Mouse (Mus musculus): ENCODE data around the gene Snx27. TPM values are rescaled to one million over a fixed set of nuclear protein-coding genes. Genes with fewer than 3 reads are reported as not detected.

Snx27 gene
- polyA plus RNA-seq, 1 experiment: 13.9 TPM

DNA sequence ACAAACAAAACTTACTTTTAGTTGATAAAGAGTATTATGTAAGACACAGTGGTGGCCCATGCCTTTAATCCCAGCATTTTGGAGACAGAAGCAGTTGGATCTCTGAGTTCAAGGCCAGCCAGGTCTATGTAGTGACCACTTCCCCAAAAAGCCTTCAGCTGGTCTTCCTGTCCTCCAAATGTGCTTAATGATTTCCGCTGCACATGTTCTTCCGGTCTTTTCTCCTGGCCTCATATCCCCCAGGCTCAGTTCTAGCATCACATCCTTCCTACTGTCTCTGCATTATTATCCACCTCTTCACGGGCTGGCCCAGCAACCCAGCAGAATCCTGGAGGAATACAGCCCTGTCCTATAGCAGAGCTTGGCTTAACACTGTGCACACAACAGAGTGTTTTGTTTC lies 27.1 kb upstream of the Snx27 start:
- Histone ChIP-seq H3K27me3 (ENCODE audit: control insufficient read depth, insufficient read depth, low read length) (no peaks in the 10 kb centered on the region), H3K4me3 (ENCODE audit: control insufficient read depth, insufficient read depth, low read length) (no peak overlapping the region), H3K4me1 (replicated peaks; ENCODE audit: control insufficient read depth, insufficient read depth, low read length) (no peaks in the 10 kb centered on the region), H3K27ac (ENCODE audit: control insufficient read depth, insufficient read depth, low read length) (no peak overlapping the region), H3K36me3 (ENCODE audit: control insufficient read depth, insufficient read depth, low read length) (no peaks in the 10 kb centered on the region)
- no peak for DNase-seq
- 80% methylated on average over 3 of the region's 3 CpGs for WGBS
- TF ChIP-seq CTCF (IDR thresholded peaks at IDR 0.05; ENCODE audit: borderline replicate concordance, control insufficient read depth, extremely low read depth, insufficient read depth, low read length, poor library complexity) (no peak), POLR2A (IDR thresholded peaks at IDR 0.05; ENCODE audit: control insufficient read depth, extremely low read depth, insufficient read depth, low read length, poor library complexity) (no peak)

DNA sequence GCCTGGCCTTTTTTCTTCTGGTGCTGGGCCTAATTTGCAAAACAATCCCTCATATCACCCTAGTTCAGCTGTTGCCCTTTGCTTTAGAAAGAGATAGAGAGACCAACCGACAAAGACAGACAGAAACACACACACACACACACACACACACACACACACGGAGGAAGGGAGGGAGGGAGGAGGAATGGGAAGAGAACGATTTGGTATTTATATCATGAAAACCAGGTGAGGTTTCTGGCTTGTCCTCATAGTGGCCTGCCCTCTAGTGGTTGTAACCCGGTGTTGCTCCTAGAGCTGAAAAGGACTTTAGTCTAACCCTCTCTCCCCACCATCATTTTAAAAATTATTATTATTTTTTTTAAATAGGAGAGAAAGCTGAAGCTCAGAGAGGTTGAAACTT lies 19.4 kb upstream of the Snx27 start:
- no peak overlapping the region for H3K27ac ChIP-seq (ENCODE audit: control insufficient read depth, insufficient read depth, low read length)
- H3K36me3 ChIP-seq (ENCODE audit: control insufficient read depth, insufficient read depth, low read length): no peaks in the 10 kb centered on the region
- H3K27me3 ChIP-seq (ENCODE audit: control insufficient read depth, insufficient read depth, low read length): no peaks in the 10 kb centered on the region
- DNase-seq: peak; percentile 64
- no peak for TF ChIP-seq POLR2A (IDR thresholded peaks at IDR 0.05; ENCODE audit: control insufficient read depth, extremely low read depth, insufficient read depth, low read length, poor library complexity)
- TF ChIP-seq CTCF (IDR thresholded peaks at IDR 0.05; ENCODE audit: borderline replicate concordance, control insufficient read depth, extremely low read depth, insufficient read depth, low read length, poor library complexity): no peak
- no peak overlapping the region for H3K4me3 ChIP-seq (ENCODE audit: control insufficient read depth, insufficient read depth, low read length)
- H3K4me1 ChIP-seq (replicated peaks; ENCODE audit: control insufficient read depth, insufficient read depth, low read length): no peaks in the 10 kb centered on the region
- WGBS: 0% methylated on average over 4 of the region's 4 CpGs

DNA sequence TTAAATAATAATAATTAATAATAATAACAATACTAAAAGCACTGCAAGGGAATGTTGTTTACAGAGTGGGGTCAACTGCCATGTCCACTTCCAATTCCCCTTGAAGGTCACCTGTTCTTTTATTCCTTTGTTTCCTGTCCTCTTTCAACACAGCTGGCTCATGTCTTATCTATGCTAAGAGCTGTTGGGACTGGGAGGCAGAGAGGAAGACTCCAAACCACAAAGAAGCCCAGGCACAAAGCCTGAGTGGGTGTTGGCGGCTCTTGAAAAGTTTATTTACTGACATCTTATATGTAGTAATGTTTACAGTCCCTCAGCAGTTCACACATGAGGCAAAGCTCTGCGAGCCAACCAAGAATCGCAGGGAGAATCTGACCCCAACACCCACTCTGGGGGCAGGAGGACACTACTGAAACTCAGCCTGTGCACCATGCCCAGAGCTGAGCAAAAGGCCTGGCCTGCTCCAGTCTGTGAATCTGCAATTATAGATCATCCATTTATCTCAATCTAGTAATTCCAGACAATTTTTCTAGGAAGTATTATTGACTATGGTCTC lies 14.8 kb upstream of the Snx27 start:
- no peaks in the 10 kb centered on the region for H3K27me3 ChIP-seq (ENCODE audit: control insufficient read depth, insufficient read depth, low read length)

DNA sequence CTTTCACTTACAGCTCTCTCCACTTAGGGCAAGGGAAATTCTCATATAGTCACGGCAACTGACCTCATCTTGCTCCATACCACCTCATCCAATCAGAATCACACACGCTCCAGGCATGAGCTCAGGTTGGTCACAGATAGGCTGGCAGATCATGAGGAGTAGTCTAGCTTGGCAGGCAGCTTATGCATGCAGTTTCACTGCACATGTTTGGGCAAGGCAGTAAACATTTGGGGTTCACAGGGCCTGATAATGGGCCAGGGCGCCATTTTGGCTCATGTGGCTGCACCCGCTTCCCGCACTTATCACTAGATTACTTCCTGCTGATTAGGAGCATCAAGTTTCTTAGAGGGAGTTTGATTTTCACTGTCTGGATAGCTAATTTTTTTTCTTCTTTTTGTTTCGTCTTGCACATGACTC lies 13.4 kb upstream of the Snx27 start:
- Histone ChIP-seq H3K4me3 (ENCODE audit: control insufficient read depth, insufficient read depth, low read length) (no peak overlapping the region), H3K27me3 (ENCODE audit: control insufficient read depth, insufficient read depth, low read length) (no peaks in the 10 kb centered on the region), H3K4me1 (replicated peaks; ENCODE audit: control insufficient read depth, insufficient read depth, low read length) (0 out of 2 replicates have a peak, but pooled peaks cover 2% of the 10 kb centered on the region), H3K36me3 (ENCODE audit: control insufficient read depth, insufficient read depth, low read length) (no peaks in the 10 kb centered on the region), H3K27ac (ENCODE audit: control insufficient read depth, insufficient read depth, low read length) (no peak overlapping the region)
- WGBS: 90% methylated on average over 6 of the region's 6 CpGs
- TF ChIP-seq CTCF (IDR thresholded peaks at IDR 0.05; ENCODE audit: borderline replicate concordance, control insufficient read depth, extremely low read depth, insufficient read depth, low read length, poor library complexity) (no peak), POLR2A (IDR thresholded peaks at IDR 0.05; ENCODE audit: control insufficient read depth, extremely low read depth, insufficient read depth, low read length, poor library complexity) (no peak)
- DNase-seq: no peak

More for the DNA sequence above, 14.8 kb upstream of the Snx27 start:
- Histone ChIP-seq H3K4me3 (ENCODE audit: control insufficient read depth, insufficient read depth, low read length) (no peak overlapping the region), H3K4me1 (replicated peaks; ENCODE audit: control insufficient read depth, insufficient read depth, low read length) (no peaks in the 10 kb centered on the region), H3K27ac (ENCODE audit: control insufficient read depth, insufficient read depth, low read length) (no peak overlapping the region), H3K36me3 (ENCODE audit: control insufficient read depth, insufficient read depth, low read length) (no peaks in the 10 kb centered on the region)
- 47% methylated on average over 3 of the region's 3 CpGs for WGBS
- DNase-seq: no peak
- TF ChIP-seq CTCF (IDR thresholded peaks at IDR 0.05; ENCODE audit: borderline replicate concordance, control insufficient read depth, extremely low read depth, insufficient read depth, low read length, poor library complexity) (no peak), POLR2A (IDR thresholded peaks at IDR 0.05; ENCODE audit: control insufficient read depth, extremely low read depth, insufficient read depth, low read length, poor library complexity) (no peak)

DNA sequence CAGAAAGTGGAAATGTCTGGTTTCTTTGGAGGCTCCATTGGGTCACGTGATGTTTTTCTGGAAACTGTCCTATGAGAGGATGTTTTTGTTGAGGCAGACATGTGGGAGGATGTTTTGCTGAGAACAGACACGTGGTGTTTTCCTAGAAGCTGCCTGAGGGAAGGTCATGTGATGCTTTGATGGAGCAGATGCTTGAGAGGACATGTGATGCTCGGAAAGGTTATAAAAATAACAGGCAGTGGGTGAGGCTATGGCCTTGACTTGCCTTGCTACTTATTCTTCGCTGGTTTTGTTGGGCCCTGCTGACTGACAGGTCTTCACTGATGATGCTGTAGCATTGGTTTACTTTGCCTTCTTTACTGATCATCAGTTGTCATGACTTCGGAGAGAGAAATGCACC lies 8.6 kb upstream of the Snx27 start:
- no peaks in the 10 kb centered on the region for H3K36me3 ChIP-seq (ENCODE audit: control insufficient read depth, insufficient read depth, low read length)
- H3K27me3 ChIP-seq (ENCODE audit: control insufficient read depth, insufficient read depth, low read length): no peaks in the 10 kb centered on the region
- WGBS: 75% methylated on average over 5 of the region's 5 CpGs
- H3K27ac ChIP-seq (ENCODE audit: control insufficient read depth, insufficient read depth, low read length): no peak overlapping the region
- H3K4me1 ChIP-seq (replicated peaks; ENCODE audit: control insufficient read depth, insufficient read depth, low read length): 0 out of 2 replicates have a peak, but pooled peaks cover 2% of the 10 kb centered on the region
- DNase-seq: no peak
- TF ChIP-seq CTCF (IDR thresholded peaks at IDR 0.05; ENCODE audit: borderline replicate concordance, control insufficient read depth, extremely low read depth, insufficient read depth, low read length, poor library complexity) (no peak), POLR2A (IDR thresholded peaks at IDR 0.05; ENCODE audit: control insufficient read depth, extremely low read depth, insufficient read depth, low read length, poor library complexity) (no peak)
- H3K4me3 ChIP-seq (ENCODE audit: control insufficient read depth, insufficient read depth, low read length): no peak overlapping the region

DNA sequence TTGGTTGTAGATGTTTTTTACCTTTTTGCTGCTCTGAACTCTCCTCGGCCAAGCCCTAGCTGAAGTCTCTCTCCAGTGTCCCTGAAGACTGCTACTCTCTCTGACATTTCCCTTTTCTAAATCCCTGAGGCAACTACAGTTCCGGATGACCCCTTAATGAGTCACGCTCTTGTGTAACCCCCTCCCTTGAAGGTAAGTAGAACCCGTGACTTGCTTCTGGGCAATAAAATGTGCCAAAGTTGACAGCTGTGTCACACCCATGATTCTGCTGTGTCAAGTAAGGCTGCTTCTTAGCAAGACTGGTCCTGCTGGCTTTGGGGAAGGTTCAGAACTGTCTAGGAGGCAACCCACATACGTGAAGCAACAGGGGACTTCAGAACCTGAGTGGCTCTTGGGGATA lies 5.4 kb upstream of the Snx27 start:
- TF ChIP-seq CTCF (IDR thresholded peaks at IDR 0.05; ENCODE audit: borderline replicate concordance, control insufficient read depth, extremely low read depth, insufficient read depth, low read length, poor library complexity): no peak
- no peak for TF ChIP-seq POLR2A (IDR thresholded peaks at IDR 0.05; ENCODE audit: control insufficient read depth, extremely low read depth, insufficient read depth, low read length, poor library complexity)
- H3K36me3 ChIP-seq (ENCODE audit: control insufficient read depth, insufficient read depth, low read length): no peaks in the 10 kb centered on the region
- 90% methylated on average over 5 of the region's 5 CpGs for WGBS

DNA sequence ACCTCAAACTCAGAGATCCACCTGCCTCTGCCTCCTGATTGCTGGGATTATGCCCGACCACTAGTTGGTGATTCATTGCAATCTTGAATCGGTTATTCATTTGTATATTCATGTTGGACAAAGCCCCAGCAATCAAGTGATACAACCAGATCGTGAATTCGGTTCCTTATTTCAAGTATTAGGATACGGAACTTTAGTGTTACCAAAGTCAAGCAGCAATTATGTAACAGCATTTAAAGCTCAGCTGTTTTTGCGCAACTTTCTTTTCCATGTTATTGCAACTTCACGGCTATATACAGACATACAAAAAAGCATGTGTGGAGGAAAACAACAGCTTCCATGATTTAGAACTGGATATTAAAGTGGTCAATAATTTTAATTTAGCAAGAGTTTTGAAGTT lies 428 bp upstream of the Snx27 start:
- WGBS: 74% methylated on average over 7 of the region's 7 CpGs
- Histone ChIP-seq H3K4me3 (ENCODE audit: control insufficient read depth, insufficient read depth, low read length) (no peak overlapping the region), H3K36me3 (ENCODE audit: control insufficient read depth, insufficient read depth, low read length) (no peaks in the 10 kb centered on the region), H3K27me3 (ENCODE audit: control insufficient read depth, insufficient read depth, low read length) (no peaks in the 10 kb centered on the region), H3K4me1 (replicated peaks; ENCODE audit: control insufficient read depth, insufficient read depth, low read length) (peaks cover 10% of the 10 kb centered on the region), H3K27ac (ENCODE audit: control insufficient read depth, insufficient read depth, low read length) (no peak overlapping the region)
- no peak for DNase-seq
- no peak for TF ChIP-seq CTCF (IDR thresholded peaks at IDR 0.05; ENCODE audit: borderline replicate concordance, control insufficient read depth, extremely low read depth, insufficient read depth, low read length, poor library complexity)
- no peak for TF ChIP-seq POLR2A (IDR thresholded peaks at IDR 0.05; ENCODE audit: control insufficient read depth, extremely low read depth, insufficient read depth, low read length, poor library complexity)

More for the DNA sequence above, 5.4 kb upstream of the Snx27 start:
- Histone ChIP-seq H3K27ac (ENCODE audit: control insufficient read depth, insufficient read depth, low read length) (no peak overlapping the region), H3K4me1 (replicated peaks; ENCODE audit: control insufficient read depth, insufficient read depth, low read length) (0 out of 2 replicates have a peak, but pooled peaks cover 2% of the 10 kb centered on the region), H3K27me3 (ENCODE audit: control insufficient read depth, insufficient read depth, low read length) (no peaks in the 10 kb centered on the region), H3K4me3 (ENCODE audit: control insufficient read depth, insufficient read depth, low read length) (no peak overlapping the region)
- DNase-seq: no peak

Data from thymus, adult 2 months (tissue).